Mouse (Mus musculus): ENCODE measurements around the gene Poll. TPM values are rescaled to one million over a fixed set of nuclear protein-coding genes. Genes with fewer than 3 reads are reported as not detected.

Gene Poll
- polyA plus RNA-seq, 1 experiment from 2014 or later: 24.0 TPM

- H3K27ac ChIP-seq (ENCODE audit: low read depth, low read length): no peak overlapping the region
- no peaks in the 10 kb centered on the region for H3K9me3 ChIP-seq (ENCODE audit: control insufficient read depth, low read length)
- no peak overlapping the region for H3K9ac ChIP-seq (ENCODE audit: low read length)
- H3K4me2 ChIP-seq (ENCODE audit: low read depth, low read length, severe bottlenecking): no peak overlapping the region
- H3K4me1 ChIP-seq (replicated peaks; ENCODE audit: control insufficient read depth, insufficient read depth, low read length): peaks cover 4% of the 10 kb centered on the region
- peaks cover 2% of the 10 kb centered on the region; the same call in 1 of the 2 replicates for H3K27me3 ChIP-seq (ENCODE audit: control insufficient read depth, insufficient read depth, low read length)
- no peak overlapping the region for H3K4me3 ChIP-seq (ENCODE audit: low read depth, low read length)
- ATAC-seq (replicated peaks; ENCODE audit: low FRiP score): no peak
- no peak for DNase-seq (ENCODE audit: low spot score)
- 53% methylated on average over 19 of the region's 19 CpGs for WGBS
- H3K36me3 ChIP-seq (ENCODE audit: control insufficient read depth, insufficient read depth, low read length): no peaks in the 10 kb centered on the region; the same call in 1 of the 2 replicates
Observed at GRCm38 (mm10) chr19:45574941-45575631, 14.8 kb upstream of the Poll start.

GRCm38 (mm10) chr19:45574339-45574898 lies 14.1 kb upstream of the Poll start:
- Histone ChIP-seq H3K4me3 (ENCODE audit: low read depth, low read length) (no peak overlapping the region), H3K27ac (ENCODE audit: low read depth, low read length) (no peak overlapping the region), H3K4me1 (replicated peaks; ENCODE audit: control insufficient read depth, insufficient read depth, low read length) (peaks cover 2% of the 10 kb centered on the region; the same call in 1 of the 2 replicates), H3K4me2 (ENCODE audit: low read depth, low read length, severe bottlenecking) (no peak overlapping the region), H3K9me3 (ENCODE audit: control insufficient read depth, low read length) (no peaks in the 10 kb centered on the region), H3K27me3 (ENCODE audit: control insufficient read depth, insufficient read depth, low read length) (peaks cover 5% of the 10 kb centered on the region; the same call in 1 of the 2 replicates), H3K36me3 (ENCODE audit: control insufficient read depth, insufficient read depth, low read length) (no peaks in the 10 kb centered on the region; the same call in 1 of the 2 replicates), H3K9ac (ENCODE audit: low read length) (no peak overlapping the region)
- ATAC-seq (replicated peaks; ENCODE audit: low FRiP score) (no peak), DNase-seq (ENCODE audit: low spot score) (no peak)
- 82% methylated on average over 7 of the region's 7 CpGs for WGBS

- 25% methylated on average over 6 of the region's 6 CpGs for WGBS
- H3K9ac ChIP-seq (ENCODE audit: low read length): no peak overlapping the region
- no peak overlapping the region for H3K27ac ChIP-seq (ENCODE audit: low read depth, low read length)
- H3K4me3 ChIP-seq (ENCODE audit: low read depth, low read length): no peak overlapping the region
- no peak for ATAC-seq (replicated peaks; ENCODE audit: low FRiP score)
- H3K27me3 ChIP-seq (ENCODE audit: control insufficient read depth, insufficient read depth, low read length): peaks cover 5% of the 10 kb centered on the region; the same call in 1 of the 2 replicates
- peak; percentile 78 for DNase-seq (ENCODE audit: low spot score)
- no peak overlapping the region for H3K4me2 ChIP-seq (ENCODE audit: low read depth, low read length, severe bottlenecking)
- H3K4me1 ChIP-seq (replicated peaks; ENCODE audit: control insufficient read depth, insufficient read depth, low read length): peaks cover 2% of the 10 kb centered on the region
- no peaks in the 10 kb centered on the region for H3K9me3 ChIP-seq (ENCODE audit: control insufficient read depth, low read length)
- H3K36me3 ChIP-seq (ENCODE audit: control insufficient read depth, insufficient read depth, low read length): no peaks in the 10 kb centered on the region; the same call in 1 of the 2 replicates
Observed at GRCm38 (mm10) chr19:45573861-45574267, 13.5 kb upstream of the Poll start.

GRCm38 (mm10) chr19:45573033-45573432 lies 12.7 kb upstream of the Poll start:
- Histone ChIP-seq H3K4me1 (replicated peaks; ENCODE audit: control insufficient read depth, insufficient read depth, low read length) (peaks cover 4% of the 10 kb centered on the region), H3K27ac (ENCODE audit: low read depth, low read length) (no peak overlapping the region), H3K4me3 (ENCODE audit: low read depth, low read length) (no peak overlapping the region), H3K9me3 (ENCODE audit: control insufficient read depth, low read length) (no peaks in the 10 kb centered on the region), H3K9ac (ENCODE audit: low read length) (no peak overlapping the region), H3K27me3 (ENCODE audit: control insufficient read depth, insufficient read depth, low read length) (peaks cover 5% of the 10 kb centered on the region; the same call in 1 of the 2 replicates), H3K4me2 (ENCODE audit: low read depth, low read length, severe bottlenecking) (no peak overlapping the region), H3K36me3 (ENCODE audit: control insufficient read depth, insufficient read depth, low read length) (no peaks in the 10 kb centered on the region; the same call in 1 of the 2 replicates)
- ATAC-seq (replicated peaks; ENCODE audit: low FRiP score) (no peak), DNase-seq (ENCODE audit: low spot score) (no peak)
- WGBS: 74% methylated on average over 6 of the region's 6 CpGs

GRCm38 (mm10) chr19:45567367-45567766 lies 7.0 kb upstream of the Poll start:
- no peak overlapping the region for H3K9ac ChIP-seq (ENCODE audit: low read length)
- H3K27me3 ChIP-seq (ENCODE audit: control insufficient read depth, insufficient read depth, low read length): peaks cover 3% of the 10 kb centered on the region; the same call in 1 of the 2 replicates
- ATAC-seq (replicated peaks; ENCODE audit: low FRiP score) (no peak), DNase-seq (ENCODE audit: low spot score) (no peak)
- no peak overlapping the region for H3K4me2 ChIP-seq (ENCODE audit: low read depth, low read length, severe bottlenecking)
- peaks cover 8% of the 10 kb centered on the region for H3K4me1 ChIP-seq (replicated peaks; ENCODE audit: control insufficient read depth, insufficient read depth, low read length)
- 6% methylated on average over 14 of the region's 14 CpGs for WGBS
- no peaks in the 10 kb centered on the region; the same call in 1 of the 2 replicates for H3K36me3 ChIP-seq (ENCODE audit: control insufficient read depth, insufficient read depth, low read length)
- no peaks in the 10 kb centered on the region for H3K9me3 ChIP-seq (ENCODE audit: control insufficient read depth, low read length)
- H3K4me3 ChIP-seq (ENCODE audit: low read depth, low read length): no peak overlapping the region
- H3K27ac ChIP-seq (ENCODE audit: low read depth, low read length): peak overlapping the region; percentile 54; the same call in 1 of the 2 replicates

GRCm38 (mm10) chr19:45565925-45566715 lies 5.8 kb upstream of the Poll start:
- ATAC-seq (replicated peaks; ENCODE audit: low FRiP score) (no peak), DNase-seq (ENCODE audit: low spot score) (no peak)
- Histone ChIP-seq H3K4me2 (ENCODE audit: low read depth, low read length, severe bottlenecking) (no peak overlapping the region), H3K9me3 (ENCODE audit: control insufficient read depth, low read length) (no peaks in the 10 kb centered on the region), H3K27ac (ENCODE audit: low read depth, low read length) (no peak overlapping the region), H3K4me3 (ENCODE audit: low read depth, low read length) (no peak overlapping the region), H3K36me3 (ENCODE audit: control insufficient read depth, insufficient read depth, low read length) (no peaks in the 10 kb centered on the region), H3K27me3 (ENCODE audit: control insufficient read depth, insufficient read depth, low read length) (peaks cover 3% of the 10 kb centered on the region; the same call in 1 of the 2 replicates), H3K9ac (ENCODE audit: low read length) (no peak overlapping the region), H3K4me1 (replicated peaks; ENCODE audit: control insufficient read depth, insufficient read depth, low read length) (peaks cover 8% of the 10 kb centered on the region)
- WGBS: 65% methylated on average over 15 of the region's 15 CpGs

GRCm38 (mm10) chr19:45554136-45554535 lies 6.2 kb downstream of the Poll start:
- Histone ChIP-seq H3K27me3 (ENCODE audit: control insufficient read depth, insufficient read depth, low read length) (no peaks in the 10 kb centered on the region), H3K4me1 (replicated peaks; ENCODE audit: control insufficient read depth, insufficient read depth, low read length) (no peaks in the 10 kb centered on the region), H3K9ac (ENCODE audit: low read length) (no peak overlapping the region), H3K4me3 (ENCODE audit: low read depth, low read length) (no peak overlapping the region), H3K36me3 (ENCODE audit: control insufficient read depth, insufficient read depth, low read length) (no peaks in the 10 kb centered on the region; the same call in 1 of the 2 replicates), H3K9me3 (ENCODE audit: control insufficient read depth, low read length) (no peaks in the 10 kb centered on the region), H3K4me2 (ENCODE audit: low read depth, low read length, severe bottlenecking) (no peak overlapping the region), H3K27ac (ENCODE audit: low read depth, low read length) (no peak overlapping the region)
- no peak for ATAC-seq (replicated peaks; ENCODE audit: low FRiP score)
- 94% methylated on average over 11 of the region's 11 CpGs for WGBS
- DNase-seq (ENCODE audit: low spot score): no peak

- 92% methylated on average over 6 of the region's 6 CpGs for WGBS
- no peaks in the 10 kb centered on the region for H3K9me3 ChIP-seq (ENCODE audit: control insufficient read depth, low read length)
- ATAC-seq (replicated peaks; ENCODE audit: low FRiP score) (no peak), DNase-seq (ENCODE audit: low spot score) (no peak)
- no peak overlapping the region for H3K9ac ChIP-seq (ENCODE audit: low read length)
- H3K4me1 ChIP-seq (replicated peaks; ENCODE audit: control insufficient read depth, insufficient read depth, low read length): no peaks in the 10 kb centered on the region
- no peak overlapping the region for H3K27ac ChIP-seq (ENCODE audit: low read depth, low read length)
- H3K27me3 ChIP-seq (ENCODE audit: control insufficient read depth, insufficient read depth, low read length): no peaks in the 10 kb centered on the region; the same call in 1 of the 2 replicates
- H3K4me3 ChIP-seq (ENCODE audit: low read depth, low read length): no peak overlapping the region
- no peaks in the 10 kb centered on the region for H3K36me3 ChIP-seq (ENCODE audit: control insufficient read depth, insufficient read depth, low read length)
- no peak overlapping the region for H3K4me2 ChIP-seq (ENCODE audit: low read depth, low read length, severe bottlenecking)
Observed at GRCm38 (mm10) chr19:45552187-45552586, 8.1 kb downstream of the Poll start.

Measured in forebrain, embryonic 11.5 days (tissue).